Comparison of ENCODE assay signal across 11 mouse cellular contexts in genomic region chr13:110913687-110914086, GRCm38 (mm10).
A peak's percentile ranks its signal among the peaks of the same experiment; 100 is the strongest.
DNase-seq lines count a peak whose midpoint lies in the region; ATAC-seq and TF ChIP-seq lines count a peak whose summit lies in the region.
"Had no signal": no experiment of that assay in that cellular context is flagged by ENCODE, and none has a peak within 500 bp of the region (broad histone marks: within the 10 kb centered on the region; RNA-seq: fewer than 3 reads in every experiment).

No protein-coding gene starts in this region.

- H3K27ac ChIP-seq in embryonic fibroblast, embryonic 13.5 days (ENCODE audit: insufficient read depth, low read length), result peak overlapping the region; percentile 99
- no peak overlapping the region for H3K27ac ChIP-seq in midbrain, embryonic 14.5 days (replicated peaks; ENCODE audit: low read depth, low read length)
- no peak overlapping the region for H3K27ac ChIP-seq in liver, postnatal 0 days (ENCODE audit: low read depth)
- no peak overlapping the region for H3K27ac ChIP-seq in midbrain, embryonic 11.5 days (ENCODE audit: low read depth, low read length)
- H3K27ac ChIP-seq in intestine, embryonic 15.5 days, result no peak overlapping the region
- H3K27ac ChIP-seq: liver, embryonic 13.5 days had no signal

- H3K36me3 ChIP-seq in C2C12 (ENCODE audit: control insufficient read depth, insufficient read depth), result no peaks in the 10 kb centered on the region
- H3K36me3 ChIP-seq in midbrain, embryonic 14.5 days (ENCODE audit: control insufficient read depth, insufficient read depth, low read length), result no peaks in the 10 kb centered on the region
- H3K36me3 ChIP-seq in liver, postnatal 0 days (replicated peaks; ENCODE audit: insufficient read depth, low read length), result no peaks in the 10 kb centered on the region
- no peaks in the 10 kb centered on the region for H3K36me3 ChIP-seq in midbrain, embryonic 11.5 days (ENCODE audit: control insufficient read depth, insufficient read depth, low read length)
- no peaks in the 10 kb centered on the region for H3K36me3 ChIP-seq in intestine, embryonic 15.5 days
- H3K36me3 ChIP-seq: liver, embryonic 13.5 days had no signal

- TF ChIP-seq EP300 in liver, postnatal 0 days (IDR thresholded peaks at IDR 0.05; ENCODE audit: low read depth), result no peak

- H3ac ChIP-seq in C2C12 (ENCODE audit: control insufficient read depth, insufficient read length, low read depth), result no peak overlapping the region

- H3K79me3 ChIP-seq in C2C12 (ENCODE audit: low read depth), result no peaks in the 10 kb centered on the region

- no peak overlapping the region for H3K4me3 ChIP-seq in C2C12 (ENCODE audit: insufficient read depth, poor library complexity, severe bottlenecking)
- H3K4me3 ChIP-seq in embryonic fibroblast, embryonic 13.5 days (ENCODE audit: insufficient read depth, low read length), result no peak overlapping the region
- H3K4me3 ChIP-seq in midbrain, embryonic 14.5 days (replicated peaks; ENCODE audit: low read depth, low read length), result no peak overlapping the region
- no peak overlapping the region for H3K4me3 ChIP-seq in liver, postnatal 0 days (ENCODE audit: low read depth, low read length)
- no peak overlapping the region for H3K4me3 ChIP-seq in midbrain, embryonic 11.5 days (ENCODE audit: low read depth, low read length)
- no peak overlapping the region for H3K4me3 ChIP-seq in intestine, embryonic 15.5 days (replicated peaks)
- H3K4me3 ChIP-seq: liver, embryonic 13.5 days had no signal

- no peaks in the 10 kb centered on the region for H3K27me3 ChIP-seq in C2C12 (ENCODE audit: control insufficient read depth, insufficient read depth, insufficient read length)
- no peaks in the 10 kb centered on the region for H3K27me3 ChIP-seq in midbrain, embryonic 14.5 days (ENCODE audit: control insufficient read depth, insufficient read depth, low read length)
- no peaks in the 10 kb centered on the region for H3K27me3 ChIP-seq in liver, postnatal 0 days (ENCODE audit: insufficient read depth, low read length)
- no peaks in the 10 kb centered on the region for H3K27me3 ChIP-seq in midbrain, embryonic 11.5 days (ENCODE audit: control insufficient read depth, insufficient read depth, low read length)
- H3K27me3 ChIP-seq in intestine, embryonic 15.5 days (replicated peaks), result no peaks in the 10 kb centered on the region
- H3K27me3 ChIP-seq: liver, embryonic 13.5 days had no signal

- ATAC-seq in midbrain, embryonic 14.5 days (ENCODE audit: low FRiP score, low TSS enrichment), result no peak
- no peak for ATAC-seq in liver, postnatal 0 days
- no peak for ATAC-seq in midbrain, embryonic 11.5 days (ENCODE audit: low FRiP score)
- ATAC-seq in intestine, embryonic 15.5 days, result no peak

- no peaks in the 10 kb centered on the region for H3K79me2 ChIP-seq in C2C12 (ENCODE audit: control insufficient read depth, insufficient read depth)

- no peak for TF ChIP-seq POLR2A in embryonic fibroblast, embryonic 13.5 days (IDR thresholded peaks at IDR 0.05; ENCODE audit: low read depth, low read length)

- DNase-seq in adipocyte (ENCODE audit: low spot score), result peak; percentile 15
- peak; percentile 67 to 76 for DNase-seq in layer of hippocampus, postnatal 36 days
- DNase-seq in midbrain, embryonic 14.5 days, result no peak
- no peak for DNase-seq in liver, postnatal 0 days
- no peak for DNase-seq in midbrain, embryonic 11.5 days (ENCODE audit: low spot score, missing footprints)
- DNase-seq: heart, postnatal 4 days; kidney, adult 8-10 months; liver, embryonic 13.5 days had no signal

- no peak overlapping the region for H3K4me2 ChIP-seq in midbrain, embryonic 14.5 days (ENCODE audit: low read length)
- no peak overlapping the region for H3K4me2 ChIP-seq in liver, postnatal 0 days (ENCODE audit: low read depth, low read length)
- H3K4me2 ChIP-seq in midbrain, embryonic 11.5 days, result no peak overlapping the region
- H3K4me2 ChIP-seq in intestine, embryonic 15.5 days (replicated peaks), result no peak overlapping the region
- H3K4me2 ChIP-seq: liver, embryonic 13.5 days had no signal

- no peak overlapping the region for H3K9ac ChIP-seq in midbrain, embryonic 14.5 days (replicated peaks; ENCODE audit: low read length)
- H3K9ac ChIP-seq in liver, postnatal 0 days (replicated peaks), result no peak overlapping the region
- H3K9ac ChIP-seq in midbrain, embryonic 11.5 days (ENCODE audit: low read length), result no peak overlapping the region
- no peak overlapping the region for H3K9ac ChIP-seq in intestine, embryonic 15.5 days
- H3K9ac ChIP-seq: liver, embryonic 13.5 days had no signal

- 91% methylated on average over 5 of the region's 5 CpGs for WGBS in midbrain, embryonic 14.5 days
- 70% methylated on average over 5 of the region's 5 CpGs for WGBS in liver, postnatal 0 days (ENCODE audit: insufficient replicate concordance)
- 88% methylated on average over 5 of the region's 5 CpGs for WGBS in midbrain, embryonic 11.5 days
- 66% methylated on average over 5 of the region's 5 CpGs for WGBS in intestine, embryonic 15.5 days

- peaks cover 5% of the 10 kb centered on the region; the same call in 1 of the 2 replicates for H3K4me1 ChIP-seq in embryonic fibroblast, embryonic 13.5 days (ENCODE audit: control insufficient read depth, insufficient read depth, low read length)
- no peaks in the 10 kb centered on the region for H3K4me1 ChIP-seq in midbrain, embryonic 14.5 days (ENCODE audit: control insufficient read depth, insufficient read depth, low read length)
- no peaks in the 10 kb centered on the region for H3K4me1 ChIP-seq in liver, postnatal 0 days (ENCODE audit: insufficient read depth)
- H3K4me1 ChIP-seq in midbrain, embryonic 11.5 days (ENCODE audit: control insufficient read depth, insufficient read depth, low read length), result no peaks in the 10 kb centered on the region
- no peaks in the 10 kb centered on the region for H3K4me1 ChIP-seq in intestine, embryonic 15.5 days (replicated peaks)
- H3K4me1 ChIP-seq: liver, embryonic 13.5 days had no signal

- TF ChIP-seq CTCF in C2C12 (IDR thresholded peaks at IDR 0.05; ENCODE audit: control insufficient read depth, insufficient read depth, insufficient read length), result no peak
- no peak for TF ChIP-seq CTCF in embryonic fibroblast, embryonic 13.5 days (IDR thresholded peaks at IDR 0.05; ENCODE audit: borderline replicate concordance, insufficient read depth, low read length)
- TF ChIP-seq CTCF in liver, postnatal 0 days (IDR thresholded peaks at IDR 0.05; ENCODE audit: low read depth), result no peak

- H3K9me3 ChIP-seq in midbrain, embryonic 14.5 days (ENCODE audit: control insufficient read depth, low read length), result no peaks in the 10 kb centered on the region
- no peaks in the 10 kb centered on the region for H3K9me3 ChIP-seq in liver, postnatal 0 days (ENCODE audit: low read length)
- H3K9me3 ChIP-seq in midbrain, embryonic 11.5 days (ENCODE audit: control insufficient read depth, low read length), result no peaks in the 10 kb centered on the region
- no peaks in the 10 kb centered on the region for H3K9me3 ChIP-seq in intestine, embryonic 15.5 days
- H3K9me3 ChIP-seq: liver, embryonic 13.5 days had no signal

TF ChIP-seq in C2C12, 6 proteins besides CTCF, POLR2A, EP300 and RAD21:
- peak; percentile 77 for TF ChIP-seq MYOD1 (IDR thresholded peaks at IDR 0.05; ENCODE audit: control insufficient read depth, insufficient read length, low read depth)
- TF ChIP-seq MYOG (IDR thresholded peaks at IDR 0.05; ENCODE audit: control insufficient read depth, extremely low read depth, insufficient read length), result no peak
- peak; percentile 68 for TF ChIP-seq CEBPB (IDR thresholded peaks at IDR 0.05; ENCODE audit: low read depth)
- peak; percentile 79 for TF ChIP-seq FOSL1 (IDR thresholded peaks at IDR 0.05; ENCODE audit: insufficient read depth, low read length, poor library complexity, severe bottlenecking)
- peak; percentile 63 for TF ChIP-seq MAX (IDR thresholded peaks at IDR 0.05)
- TF ChIP-seq USF1 (IDR thresholded peaks at IDR 0.05; ENCODE audit: low read depth), result no peak

Comparison
In these comparisons a context has a peak if more than half of its experiments do, and no peak if none do; other contexts are left out.
1. DNase-seq: peak in adipocyte (single experiment) and layer of hippocampus, postnatal 36 days (2 of 2); none in midbrain, embryonic 14.5 days (single experiment), liver, postnatal 0 days (single experiment) and midbrain, embryonic 11.5 days (single experiment).